Mouse (Mus musculus) spleen, postnatal 36 days (tissue): Measurements from ENCODE around the gene Ebf3.

Source experiments
- DNase-seq, 2 experiments: peaks; one replicate each; pipeline ENCODE4 v3.0.0; 2022; ENCODE audit warnings: low spot score in 2 of 2, mixed read lengths in 1 of 2

Ebf3 gene

GRCm38 (mm10) chr7:137206770-137207285, 107.4 kb downstream of the Ebf3 start:
- DNase-seq = no peak

- no peak for DNase-seq
These were observed 114.7 kb downstream of the Ebf3 start for GRCm38 (mm10) chr7:137199533-137199932.

GRCm38 (mm10) chr7:137198921-137199320, 115.3 kb downstream of the Ebf3 start:
- no peak for DNase-seq

GRCm38 (mm10) chr7:137197118-137198030, 116.9 kb downstream of the Ebf3 start:
- DNase-seq = no peak

GRCm38 (mm10) chr7:137196536-137196935, 117.7 kb downstream of the Ebf3 start:
- DNase-seq = no peak

GRCm38 (mm10) chr7:137192776-137193278, 121.4 kb downstream of the Ebf3 start:
- no peak for DNase-seq

GRCm38 (mm10) chr7:137191889-137192288, 122.4 kb downstream of the Ebf3 start:
- no peak for DNase-seq

- DNase-seq = no peak
These were observed 142.0 kb downstream of the Ebf3 start for GRCm38 (mm10) chr7:137172278-137172677.

- DNase-seq = no peak
These were observed 155.2 kb downstream of the Ebf3 start for GRCm38 (mm10) chr7:137159086-137159485.

- no peak for DNase-seq
These were observed 159.6 kb downstream of the Ebf3 start for GRCm38 (mm10) chr7:137154623-137155022.

- no peak for DNase-seq
These were observed 162.4 kb downstream of the Ebf3 start for GRCm38 (mm10) chr7:137151854-137152253.

- no peak for DNase-seq
These were observed 167.1 kb downstream of the Ebf3 start for GRCm38 (mm10) chr7:137147101-137147500.
